Mouse (Mus musculus): ENCODE data around the gene Stat4.
A peak's percentile ranks its signal among the peaks of the same experiment; 100 is the strongest.
"Not testable (repeated sequence)": the region's sequence is repeated elsewhere in the genome, so short reads cannot be mapped to it uniquely, and the experiment has no call there.

Stat4 gene

DNA sequence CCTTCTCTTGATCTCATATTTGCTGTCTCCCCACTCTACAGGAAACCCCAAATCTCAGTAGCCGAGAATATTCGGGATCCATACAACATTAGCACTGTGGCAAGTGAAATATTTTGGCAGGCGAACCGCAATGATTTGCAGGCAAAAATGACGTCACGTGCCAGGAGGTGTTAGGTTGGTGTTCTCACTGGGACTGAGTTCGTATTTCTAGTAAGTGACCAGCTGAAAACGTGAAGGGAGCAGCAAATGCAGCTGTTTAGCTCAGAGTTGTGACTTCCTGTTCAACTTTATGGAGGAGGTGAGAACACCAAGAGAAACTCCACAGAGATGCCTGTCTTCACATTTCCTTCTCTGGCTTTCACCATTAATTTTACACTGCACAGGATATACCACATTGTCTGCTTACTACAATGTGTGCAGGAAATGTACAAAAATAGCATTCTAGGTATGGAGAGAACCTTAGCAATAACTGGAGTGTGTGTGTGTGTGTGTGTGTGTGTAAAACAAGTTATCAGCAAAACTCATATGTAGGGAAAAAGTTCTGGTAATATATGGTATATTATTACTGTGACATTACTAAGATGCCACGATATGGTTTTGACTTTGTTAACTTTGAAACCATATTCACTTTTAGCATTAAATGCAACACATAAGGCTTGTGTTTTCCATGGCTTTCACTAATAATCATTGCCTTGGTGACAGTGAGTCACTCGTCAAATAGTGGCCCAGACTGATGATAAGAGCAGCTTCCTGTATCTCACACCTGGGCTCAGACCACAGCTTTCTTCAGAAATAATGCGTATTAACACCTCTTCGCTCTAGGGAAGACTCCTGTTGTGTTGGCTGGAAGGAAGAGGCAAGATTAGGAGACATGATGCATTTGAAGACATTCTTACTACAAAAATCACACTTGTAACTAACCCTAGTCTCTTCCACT, 48.1 kb downstream of the Stat4 start:
- no peak for DNase-seq

DNA sequence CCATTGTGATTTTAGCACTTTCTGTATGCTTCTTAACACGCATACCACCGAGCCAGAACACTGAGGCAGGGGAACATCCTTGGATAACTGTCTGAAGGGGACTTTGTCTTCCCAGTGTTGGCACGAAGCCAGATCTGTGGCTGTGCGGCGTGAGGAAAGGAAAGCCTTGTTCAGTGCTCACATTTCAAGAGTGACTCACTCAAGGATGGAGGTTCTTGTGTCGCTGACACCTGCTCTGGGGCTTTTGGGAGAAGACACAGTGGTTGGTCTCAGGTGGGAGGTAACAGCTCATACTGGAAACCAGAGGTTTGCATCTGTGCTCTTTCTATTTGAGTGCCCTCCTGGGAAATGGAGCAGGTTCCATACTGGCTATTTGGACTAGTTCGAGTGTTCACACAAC, 52.2 kb downstream of the Stat4 start:
- DNase-seq, result no peak

DNA sequence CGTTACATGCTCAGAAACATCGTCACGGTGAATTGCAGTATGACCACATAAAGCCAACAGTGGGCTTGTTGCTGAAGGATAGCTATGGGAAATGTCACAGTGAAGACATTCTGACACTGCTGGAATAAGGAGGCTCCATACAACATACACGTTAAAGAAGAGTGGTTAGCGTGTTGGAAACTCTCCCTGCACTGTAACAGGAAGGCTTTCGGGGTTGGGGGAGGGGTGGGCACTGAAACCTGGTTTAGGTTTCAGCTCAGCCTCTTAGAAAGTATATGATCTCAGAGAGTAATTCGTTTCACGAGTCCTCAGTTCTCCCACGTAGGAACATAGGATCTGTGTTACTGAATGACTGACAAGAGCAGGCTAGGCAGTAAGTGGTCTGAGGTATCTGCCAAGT, 52.7 kb downstream of the Stat4 start:
- no peak for DNase-seq

DNA sequence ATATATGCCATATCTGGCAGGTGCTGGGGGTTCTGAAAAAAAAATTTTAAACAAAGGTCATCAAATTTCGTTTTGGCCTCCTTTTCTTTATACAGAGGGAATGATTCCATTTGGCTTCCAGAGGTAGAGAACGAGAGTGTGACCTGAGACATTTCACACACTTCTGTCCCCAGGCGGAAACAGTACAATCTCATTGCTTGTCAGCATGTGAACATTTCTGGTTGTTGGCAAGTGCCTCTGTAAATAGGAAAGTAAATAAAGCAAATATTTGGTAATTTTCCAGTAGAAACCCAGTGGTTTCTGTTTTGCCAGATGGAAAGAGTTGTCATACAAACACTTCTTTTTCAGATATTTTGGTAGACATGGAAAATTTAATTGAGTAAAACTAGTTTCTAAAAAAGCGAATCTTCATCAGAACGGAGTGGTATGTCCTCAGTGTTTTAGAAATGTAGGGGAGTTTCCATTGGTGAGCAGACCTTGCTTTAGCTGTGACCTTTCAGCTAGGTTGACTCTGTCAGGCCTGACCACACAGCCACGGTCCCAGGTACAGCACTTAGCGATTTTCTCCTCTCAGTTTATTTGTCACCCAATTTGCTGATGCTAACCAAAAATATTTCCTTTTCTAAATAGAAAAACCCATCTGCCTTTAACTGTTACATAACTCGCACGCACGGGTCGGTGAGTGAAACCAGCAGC, 53.6 kb downstream of the Stat4 start:
- no peak for DNase-seq

DNA sequence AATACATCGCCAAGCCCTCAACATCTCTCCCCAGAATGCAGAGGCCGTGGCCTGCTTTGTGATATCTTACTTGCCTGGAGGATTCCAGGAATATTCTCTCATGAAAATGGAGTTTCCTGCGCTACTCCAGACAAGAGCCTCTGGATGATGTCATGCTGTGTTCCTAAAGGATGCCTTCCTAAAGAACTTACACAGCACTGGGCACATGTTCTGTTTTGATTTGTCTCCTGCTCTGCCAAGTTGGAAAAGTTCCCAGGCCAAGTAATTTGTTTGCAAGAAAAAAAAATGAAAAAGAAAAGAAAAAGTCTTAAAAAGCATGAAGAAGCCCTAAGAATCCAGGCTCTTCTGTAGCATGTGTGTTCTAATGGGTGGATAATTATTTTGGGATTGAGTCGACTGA, 56.2 kb downstream of the Stat4 start:
- DNase-seq, result no peak

DNA sequence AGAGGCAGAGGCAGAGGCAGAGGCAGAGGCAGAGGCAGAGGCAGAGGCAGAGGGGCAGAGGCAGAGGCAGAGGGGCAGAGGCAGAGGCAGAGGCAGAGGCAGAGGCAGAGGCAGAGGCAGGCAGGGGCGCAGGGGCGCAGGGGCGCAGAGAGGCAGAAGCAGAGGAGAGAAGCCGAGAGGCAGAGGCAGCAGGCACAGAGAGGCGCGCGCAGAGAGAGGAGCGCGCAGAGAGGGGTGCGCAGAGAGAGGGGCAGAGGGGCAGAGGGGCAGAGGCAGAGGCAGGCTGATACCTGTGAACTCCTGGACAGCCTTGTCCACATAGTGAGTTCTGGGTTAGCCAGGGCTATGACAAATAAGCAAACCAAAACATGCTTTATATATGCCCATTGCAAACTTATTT, 59.9 kb downstream of the Stat4 start:
- DNase-seq, result not testable (repeated sequence)

DNA sequence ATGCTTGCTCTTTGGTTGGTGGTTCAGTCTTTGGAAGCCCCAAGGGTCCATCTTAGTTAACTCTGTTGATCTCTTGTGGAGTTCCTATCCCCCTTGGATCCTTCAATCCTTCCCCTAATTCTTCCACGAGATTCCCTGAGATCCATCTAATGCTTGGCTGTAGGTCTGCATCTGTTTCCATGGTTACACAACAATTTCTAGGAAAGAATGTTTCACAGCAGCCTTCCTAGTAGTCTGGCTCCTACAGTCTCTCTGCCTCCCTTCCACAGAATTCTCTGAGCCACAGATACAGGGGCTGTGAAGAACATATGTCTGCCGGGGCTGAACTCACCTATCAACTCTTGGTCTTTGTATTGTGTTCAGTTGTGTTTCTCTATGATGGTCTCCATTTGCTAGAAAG, 61.8 kb downstream of the Stat4 start:
- no peak for DNase-seq

DNA sequence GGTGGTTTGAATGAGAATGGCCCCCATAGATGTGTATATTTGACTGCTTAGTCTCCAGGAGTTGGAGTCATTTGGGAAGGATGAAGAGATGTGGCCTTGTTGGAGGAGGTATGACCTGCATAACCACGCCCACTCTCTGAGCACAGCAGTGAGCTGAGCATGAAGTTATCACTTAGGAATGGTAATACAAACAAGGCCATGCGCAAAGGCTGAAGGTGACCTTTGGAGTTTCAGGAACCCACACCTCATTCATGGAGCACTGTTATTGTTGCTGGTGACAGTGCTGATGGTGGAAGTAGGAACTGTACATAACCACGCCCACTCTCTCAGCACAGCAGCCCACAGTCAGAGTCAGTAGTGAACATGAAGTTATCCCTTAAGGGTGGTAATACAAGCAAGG, 62.9 kb downstream of the Stat4 start:
- no peak for DNase-seq

DNA sequence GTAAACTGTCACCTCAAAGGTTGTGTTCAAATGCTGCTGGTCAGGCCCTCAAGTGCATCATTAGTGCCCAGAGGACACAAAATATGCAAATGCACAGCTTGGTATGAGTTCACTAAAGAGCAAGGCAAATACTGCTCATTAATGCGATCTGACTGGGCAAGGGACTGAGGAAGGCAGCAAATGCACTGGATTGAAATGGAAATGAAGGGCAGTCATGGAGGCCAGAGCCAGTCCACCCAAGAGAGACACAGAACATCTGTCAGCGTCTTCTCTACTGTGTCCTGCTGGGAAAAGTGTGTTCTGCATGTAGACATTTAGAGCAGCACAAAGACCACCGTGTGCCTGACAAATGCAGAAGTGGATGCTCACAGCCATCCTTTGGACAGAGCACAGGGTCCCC, 64.6 kb downstream of the Stat4 start:
- no peak for DNase-seq

DNA sequence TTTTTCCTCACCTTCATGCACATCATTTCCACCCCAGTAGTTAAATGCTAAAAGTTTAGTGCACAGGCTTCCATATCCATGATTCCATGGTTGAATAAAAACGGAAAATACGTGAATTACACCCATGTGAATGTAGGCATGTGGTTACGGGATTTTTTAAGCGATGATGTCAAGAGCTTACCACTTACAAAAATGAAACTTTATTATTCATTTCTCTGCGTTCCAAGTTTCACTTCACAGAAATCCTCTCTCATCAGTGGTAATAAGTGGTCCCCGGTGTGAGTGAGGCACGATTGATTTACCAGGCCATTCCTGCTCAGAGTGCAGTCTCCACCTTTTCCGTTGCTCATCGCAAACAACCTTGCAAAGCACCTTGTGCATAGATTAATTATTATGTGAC, 66.0 kb downstream of the Stat4 start:
- no peak for DNase-seq

DNA sequence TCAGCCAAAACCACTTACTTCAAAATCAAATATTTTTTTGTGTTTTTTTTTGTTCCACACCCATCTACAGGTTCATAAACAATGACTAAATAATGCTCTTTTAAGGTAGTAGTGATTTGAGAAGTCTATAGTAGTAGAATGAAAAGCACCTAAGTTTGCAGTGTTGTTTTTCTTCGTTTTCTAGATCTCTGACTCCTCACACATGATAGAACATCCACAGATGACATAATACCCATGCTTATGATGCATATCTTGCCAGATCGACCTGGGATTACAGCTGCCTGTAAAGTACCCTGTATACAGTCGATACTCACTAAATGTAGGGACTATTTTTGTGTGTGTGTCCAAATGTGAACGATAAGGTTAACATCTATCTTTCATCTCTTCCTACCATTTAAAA, 69.0 kb downstream of the Stat4 start:
- DNase-seq, result no peak

DNA sequence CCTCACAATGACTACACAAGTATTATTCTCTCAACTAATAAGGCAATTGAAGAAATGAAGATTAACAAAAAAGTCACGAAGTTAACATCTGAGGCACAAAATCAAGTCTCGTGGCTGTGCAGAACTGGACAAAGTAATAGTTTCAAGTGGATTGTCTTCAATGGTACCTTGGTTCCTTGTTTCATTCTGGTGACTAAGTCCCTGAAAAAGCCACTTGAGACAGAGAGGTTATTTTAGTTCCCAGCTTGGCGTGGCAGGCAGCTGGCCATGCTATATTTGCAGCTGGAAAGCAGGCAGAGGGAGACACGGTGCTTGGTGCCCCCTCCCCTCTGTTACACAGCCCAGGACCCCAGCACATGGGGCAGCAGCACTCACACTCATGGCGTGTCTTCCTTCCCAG, 70.2 kb downstream of the Stat4 start:
- no peak for DNase-seq

DNA sequence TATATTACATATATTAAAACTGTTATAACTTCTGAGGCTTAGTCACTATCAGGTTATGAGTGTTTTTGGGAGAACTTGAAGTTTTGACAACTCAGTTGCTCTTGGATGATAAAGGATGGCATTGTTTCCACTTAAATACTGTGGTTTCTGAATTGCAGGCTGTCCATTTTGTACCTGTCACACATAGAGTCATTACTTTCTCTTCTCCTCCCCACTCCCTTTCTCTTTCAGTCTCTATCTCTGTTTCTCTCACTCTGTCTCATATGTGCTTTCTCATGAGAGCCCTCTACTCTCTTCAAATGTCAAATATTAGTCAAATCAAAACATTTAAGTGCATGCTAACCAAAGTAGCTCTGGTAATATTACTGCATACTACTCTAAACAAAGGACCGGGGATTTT, 79.3 kb downstream of the Stat4 start:
- no peak for DNase-seq

DNA sequence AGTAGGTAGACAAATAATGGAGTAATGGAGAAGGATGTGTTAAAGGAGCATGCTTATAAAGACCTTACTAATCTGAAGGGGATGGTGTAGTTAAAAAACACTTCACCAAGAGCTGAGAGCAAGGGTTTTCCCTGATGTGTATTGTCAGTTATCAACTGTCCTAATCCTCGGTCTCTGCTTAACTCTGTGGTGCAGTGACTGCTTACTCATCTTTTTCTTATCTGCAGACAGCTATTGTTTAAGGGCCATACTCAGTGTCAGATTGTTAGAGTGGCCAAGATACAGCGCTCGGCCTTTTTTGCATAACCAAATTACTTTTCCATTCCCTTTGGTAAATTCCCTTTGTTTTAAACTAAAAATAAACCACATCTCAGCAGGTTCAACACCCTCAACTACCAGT, 79.7 kb downstream of the Stat4 start:
- DNase-seq, result no peak

DNA sequence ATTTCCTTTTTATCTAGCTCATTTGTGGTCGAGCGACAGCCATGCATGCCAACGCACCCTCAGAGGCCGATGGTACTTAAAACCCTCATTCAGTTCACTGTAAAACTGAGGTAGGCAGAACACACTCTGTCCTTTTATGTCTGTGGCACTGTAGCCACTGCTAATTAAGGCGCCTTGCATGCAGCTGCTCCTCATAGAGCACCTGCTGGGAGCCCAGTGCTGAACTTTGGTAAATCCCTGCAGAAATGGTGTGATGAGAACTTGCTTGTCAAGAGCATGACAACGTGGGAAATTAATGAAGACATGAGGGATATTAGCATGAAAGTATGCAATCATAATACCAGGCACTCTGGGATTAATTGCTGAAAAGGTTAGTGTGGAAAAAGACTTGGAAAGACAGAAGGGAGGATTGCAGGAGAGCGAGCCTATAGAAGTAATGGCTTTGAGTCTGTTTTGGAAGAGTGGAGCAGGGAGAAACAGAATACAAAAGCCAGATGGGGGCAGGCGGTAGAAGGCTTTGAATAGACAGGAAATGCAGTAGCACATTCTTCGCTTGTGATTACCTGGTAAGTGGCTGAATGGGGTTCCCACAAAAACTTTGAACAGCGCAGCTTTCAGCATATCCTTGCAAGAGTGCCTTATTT, 92.9 kb downstream of the Stat4 start:
- no peak for DNase-seq

DNA sequence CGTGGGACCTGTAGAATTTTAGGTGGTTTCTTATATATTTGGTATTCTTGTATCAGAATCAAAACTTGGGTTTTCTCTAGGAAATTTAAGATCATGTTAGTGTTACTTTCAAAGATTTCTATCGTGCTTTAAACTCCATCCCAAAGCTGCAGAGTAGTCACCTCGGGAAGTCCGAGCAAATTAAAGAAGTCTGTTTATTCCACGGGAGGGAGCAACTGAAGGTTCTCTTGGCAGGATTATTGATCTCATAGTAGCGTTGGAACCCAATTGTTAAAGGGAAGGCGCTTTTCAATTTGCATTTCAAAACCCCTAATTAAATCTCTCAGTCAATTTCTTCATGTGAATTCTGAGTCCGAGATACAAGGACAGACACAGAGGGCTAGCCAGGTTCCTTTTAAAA, 93.4 kb downstream of the Stat4 start:
- DNase-seq, result no peak

DNA sequence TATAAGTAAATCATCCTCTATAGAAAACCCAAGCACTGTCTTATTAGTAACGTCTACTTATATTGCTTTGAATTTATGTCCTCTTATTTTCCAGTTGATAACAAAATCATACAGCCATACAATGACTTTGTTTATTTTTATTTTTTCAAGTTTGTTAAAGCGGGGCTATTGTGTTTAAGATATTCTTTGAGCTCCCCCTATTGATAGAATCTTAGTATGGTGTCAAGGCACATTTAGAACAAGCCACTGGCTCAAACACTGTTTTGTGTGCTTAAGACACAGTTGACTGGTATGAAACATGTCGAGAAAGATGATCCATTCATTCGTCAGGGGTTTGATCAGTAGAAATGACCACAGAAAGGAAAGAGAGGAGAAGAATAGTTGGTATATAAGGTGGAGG, 99.3 kb downstream of the Stat4 start:
- DNase-seq, result peak; percentile 10

DNA sequence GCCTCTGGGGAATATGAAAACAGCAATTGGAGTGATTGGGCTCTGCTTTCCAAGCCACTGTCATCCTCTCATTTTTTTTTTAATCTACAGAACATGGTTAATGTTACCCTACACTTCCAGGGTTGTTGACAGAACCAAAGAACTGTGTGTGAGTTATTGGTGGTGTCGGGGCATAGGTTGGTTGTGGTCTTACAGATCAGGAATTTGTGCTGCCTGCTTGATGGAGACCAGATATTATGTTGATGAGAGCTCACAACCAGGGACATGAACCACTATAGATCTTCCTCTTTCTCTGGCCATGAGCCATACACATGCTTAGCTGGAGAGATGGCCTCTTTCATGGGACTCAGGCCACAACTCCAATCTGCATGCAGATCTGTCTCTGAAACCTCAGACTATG, 100.2 kb downstream of the Stat4 start:
- DNase-seq, result no peak

DNA sequence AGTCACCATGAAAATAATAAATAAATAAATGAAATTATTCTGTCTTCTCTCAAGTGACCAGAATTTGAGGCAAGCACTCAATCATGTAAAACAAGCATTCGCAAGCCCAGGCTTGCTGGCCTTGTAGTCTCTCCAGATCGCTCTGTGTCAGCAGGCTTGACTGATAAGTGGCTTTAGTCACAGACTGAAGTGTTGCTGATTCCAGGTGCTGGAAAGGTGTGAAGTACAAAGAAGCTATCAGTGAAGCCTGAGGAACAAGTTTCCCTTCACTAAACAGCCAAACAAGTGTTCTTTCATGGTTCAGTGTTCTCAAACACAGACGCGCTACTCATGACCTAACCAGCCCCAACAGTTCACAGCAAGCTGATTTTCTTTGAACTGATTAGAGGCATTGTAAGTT, 101.7 kb downstream of the Stat4 start:
- DNase-seq, result no peak

DNA sequence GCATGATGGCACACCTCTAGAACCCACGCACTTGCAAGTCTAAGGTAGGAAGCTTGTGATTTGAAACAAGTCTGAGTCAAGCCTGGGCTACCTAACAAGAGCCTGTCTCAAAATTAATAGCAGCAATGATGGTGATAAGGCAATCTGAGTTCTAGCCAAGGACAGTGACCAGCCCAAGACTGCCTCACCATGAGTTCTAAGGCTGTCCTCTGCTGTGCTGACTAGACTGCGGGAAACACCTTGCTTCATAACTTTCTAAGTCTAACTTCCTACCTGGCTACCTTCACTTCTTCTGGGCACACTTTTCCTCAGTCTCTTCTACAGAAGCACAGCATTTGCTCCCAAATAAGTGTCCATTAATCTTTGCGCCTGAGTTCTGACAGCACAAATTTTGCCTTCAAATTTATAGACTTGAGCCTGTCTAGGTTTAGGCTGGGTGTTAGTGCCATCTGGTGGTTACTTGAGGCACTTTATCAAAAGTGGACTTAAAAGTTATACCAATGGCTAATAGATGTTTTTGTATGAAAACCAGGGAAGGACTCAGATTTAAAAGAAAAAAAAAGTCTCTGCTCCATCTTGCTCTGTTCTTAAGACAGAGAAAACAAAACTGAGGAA, 111.8 kb downstream of the Stat4 start:
- peak; percentile 64 for DNase-seq

DNA sequence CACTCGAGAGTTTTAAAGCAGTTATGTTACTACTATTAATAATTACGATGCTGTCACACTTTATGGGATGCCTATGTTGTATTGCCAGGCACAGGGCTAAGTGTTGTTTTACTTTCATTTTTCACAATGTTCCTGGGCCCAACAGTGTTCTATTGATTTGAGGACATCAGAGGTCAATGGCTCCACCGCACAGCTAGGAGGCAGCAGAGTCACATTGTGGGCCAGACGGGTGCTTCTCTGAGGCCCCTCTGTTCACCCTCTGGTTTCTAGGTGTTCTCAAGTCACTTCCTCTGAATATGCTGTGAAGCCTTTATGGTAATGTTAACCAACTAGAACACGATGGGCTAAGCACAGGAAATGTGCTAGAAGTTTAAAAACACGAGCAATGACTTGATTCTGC, 113.5 kb downstream of the Stat4 start:
- DNase-seq, result peak; percentile 15

DNA sequence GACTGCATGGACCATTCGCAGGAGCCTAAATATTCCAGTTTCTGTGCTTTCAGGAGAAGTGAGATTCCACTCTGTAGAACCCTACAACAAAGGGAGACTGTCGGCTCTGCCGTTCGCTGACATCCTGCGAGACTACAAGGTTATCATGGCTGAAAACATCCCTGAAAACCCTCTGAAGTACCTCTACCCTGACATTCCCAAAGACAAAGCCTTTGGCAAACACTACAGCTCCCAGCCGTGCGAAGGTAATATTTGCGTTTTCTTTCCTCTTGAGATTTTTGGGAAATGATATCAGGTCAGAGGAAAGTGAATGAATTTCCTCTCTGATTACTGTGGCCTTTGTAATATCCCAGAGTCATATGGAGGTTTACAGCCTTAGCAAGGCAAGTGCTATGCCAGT, 115.8 kb downstream of the Stat4 start:
- DNase-seq, result no peak

DNA sequence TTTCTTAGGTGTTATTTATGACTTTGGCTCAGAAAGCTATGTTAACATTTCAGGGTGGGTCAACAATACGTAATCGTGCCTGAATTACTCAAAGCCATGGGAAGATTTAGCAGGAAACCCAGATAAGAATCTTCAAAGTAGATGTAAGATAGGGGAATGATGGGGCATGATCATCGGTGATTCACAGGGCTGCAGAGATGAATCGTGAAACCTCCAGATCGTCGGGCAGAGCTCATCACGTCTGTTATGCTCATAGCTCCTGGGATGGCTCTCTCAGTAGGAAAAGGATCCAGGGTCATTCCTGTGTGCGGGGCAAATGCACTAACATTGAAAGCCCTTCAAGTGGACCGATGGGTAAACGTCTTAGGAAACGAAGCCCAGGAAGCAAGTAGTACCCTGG, 120.3 kb downstream of the Stat4 start:
- DNase-seq, result no peak

DNA sequence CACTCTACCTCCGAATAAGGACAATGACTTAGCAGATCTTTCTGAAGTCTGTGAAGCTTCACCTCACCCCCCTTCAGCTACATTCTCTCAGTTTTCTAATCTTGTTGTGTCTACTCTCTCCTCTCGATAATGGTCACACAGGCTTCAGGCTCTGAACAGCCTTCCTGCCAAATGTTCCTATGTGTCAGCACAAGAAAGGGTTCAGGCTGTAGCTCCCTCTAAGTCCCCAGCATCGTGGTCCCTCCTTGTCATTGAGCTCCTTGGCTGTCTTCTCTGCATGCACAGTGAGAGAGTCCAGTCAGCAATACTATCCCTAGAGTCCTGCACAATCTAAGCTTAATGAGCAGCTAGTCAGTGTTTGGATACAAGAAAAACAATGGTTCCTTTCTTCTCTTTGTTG, 124.3 kb downstream of the Stat4 start:
- no peak for DNase-seq
